Mouse (Mus musculus) cerebellum, adult 18-20 months (tissue): ENCODE results near the gene Map4k2.
A peak's percentile ranks its signal among the peaks of the same experiment; 100 is the strongest.

Experiments used
- DNase-seq, 2 experiments: peaks; one replicate each; pipeline ENCODE4 v3.0.0; 2021

Map4k2 gene

GRCm38 (mm10) chr19:6382323-6382924 lies 41.5 kb downstream of the Map4k2 start:
- peak; percentile 75 to 78 for DNase-seq

- no peak for DNase-seq
Observed at GRCm38 (mm10) chr19:6383470-6383869, 42.5 kb downstream of the Map4k2 start.

GRCm38 (mm10) chr19:6384128-6384527 lies 43.2 kb downstream of the Map4k2 start, which contains the start of gene Pygm:
Gene Pygm (plus strand): TSS chr19:6384399.
- peak in 1 of 2 experiments; percentile 47 for DNase-seq

- no peak for DNase-seq
Observed at GRCm38 (mm10) chr19:6384954-6385353, 44.0 kb downstream of the Map4k2 start.

- no peak for DNase-seq
Observed at GRCm38 (mm10) chr19:6385419-6385818, 44.5 kb downstream of the Map4k2 start.

GRCm38 (mm10) chr19:6385821-6386220 lies 44.9 kb downstream of the Map4k2 start:
- DNase-seq = no peak

GRCm38 (mm10) chr19:6386234-6386633 lies 45.3 kb downstream of the Map4k2 start:
- DNase-seq = no peak

- peak; percentile 70 to 73 for DNase-seq
Observed at GRCm38 (mm10) chr19:6388006-6388405, 47.1 kb downstream of the Map4k2 start.

- DNase-seq = no peak
Observed at GRCm38 (mm10) chr19:6389803-6390202, 48.9 kb downstream of the Map4k2 start.

- DNase-seq = no peak
Observed at GRCm38 (mm10) chr19:6390251-6390650, 49.3 kb downstream of the Map4k2 start.

GRCm38 (mm10) chr19:6392743-6393393 lies 51.9 kb downstream of the Map4k2 start:
- no peak for DNase-seq

- no peak for DNase-seq
Observed at GRCm38 (mm10) chr19:6393637-6394036, 52.7 kb downstream of the Map4k2 start.

GRCm38 (mm10) chr19:6396237-6396636 lies 55.3 kb downstream of the Map4k2 start:
- no peak for DNase-seq

- DNase-seq = no peak
Observed at GRCm38 (mm10) chr19:6397582-6398249, 56.8 kb downstream of the Map4k2 start.

- DNase-seq = peak; percentile 64
Observed at GRCm38 (mm10) chr19:6398447-6399284, 57.7 kb downstream of the Map4k2 start.

GRCm38 (mm10) chr19:6399285-6400095 lies 58.6 kb downstream of the Map4k2 start, which contains the start of gene Rasgrp2:
Gene Rasgrp2 (plus strand): TSS chr19:6399340.
- peak; percentile 37 to 54 for DNase-seq

GRCm38 (mm10) chr19:6400096-6401086 lies 59.5 kb downstream of the Map4k2 start:
- DNase-seq = peak; percentile 30 to 43

GRCm38 (mm10) chr19:6401131-6401815 lies 60.3 kb downstream of the Map4k2 start:
- DNase-seq = peak; percentile 64 to 76

GRCm38 (mm10) chr19:6401951-6402350 lies 61.0 kb downstream of the Map4k2 start:
- DNase-seq = no peak

GRCm38 (mm10) chr19:6403869-6404268 lies 62.9 kb downstream of the Map4k2 start:
- no peak for DNase-seq
